8 mouse cellular contexts compared by ENCODE assay signal in genomic region chr7:126649231-126650051, GRCm38 (mm10). TPM values are rescaled to one million over a fixed set of nuclear protein-coding genes. Genes with fewer than 3 reads are reported as not detected.
DNase-seq lines count a peak whose midpoint lies in the region; ATAC-seq and TF ChIP-seq lines count a peak whose summit lies in the region.

Gene Sgf29 (plus strand): TSS chr7:126649309.

- peak; percentile 90 for TF ChIP-seq POLR2A in liver, adult 2 months (IDR thresholded peaks at IDR 0.05; ENCODE audit: extremely low read depth, insufficient read depth, low read length)
- TF ChIP-seq POLR2A in myocyte (IDR thresholded peaks at IDR 0.05; ENCODE audit: insufficient read length, low read depth): peak; percentile 98

- ATAC-seq in erythroblast, adult 5-6 weeks (replicated peaks; ENCODE audit: low FRiP score, poor library complexity, severe bottlenecking): peak; percentile 96
- ATAC-seq in heart, embryonic 11.5 days (replicated peaks; ENCODE audit: insufficient number of reproducible peaks, low FRiP score, low TSS enrichment): peak; percentile 95
- peak; percentile 98 for ATAC-seq in kidney, embryonic 16.5 days (ENCODE audit: low FRiP score, low TSS enrichment)

- H3K36me3 ChIP-seq in heart, embryonic 11.5 days (ENCODE audit: control insufficient read depth, insufficient read depth, low read length): no peaks in the 10 kb centered on the region
- H3K36me3 ChIP-seq in kidney, embryonic 16.5 days (ENCODE audit: insufficient read depth, low read length): no peaks in the 10 kb centered on the region
- no peaks in the 10 kb centered on the region for H3K36me3 ChIP-seq in liver, adult 2 months (ENCODE audit: control insufficient read depth, insufficient read depth, low read length)
- H3K36me3 ChIP-seq in myocyte (ENCODE audit: control insufficient read depth, insufficient read depth): no peaks in the 10 kb centered on the region
- 0 out of 2 replicates have a peak, but pooled peaks cover 4% of the 10 kb centered on the region for H3K36me3 ChIP-seq in splenic B cell, adult 2 months (ENCODE audit: control insufficient read depth, insufficient read depth, low read length, poor library complexity, severe bottlenecking)

- H3K4me2 ChIP-seq in heart, embryonic 11.5 days: peak within 1 kb of the TSS; percentile 77
- H3K4me2 ChIP-seq in kidney, embryonic 16.5 days (replicated peaks; ENCODE audit: low read depth, low read length): peak within 1 kb of the TSS; percentile 85
- H3K4me2 ChIP-seq in myocyte (ENCODE audit: low read depth): peak within 1 kb of the TSS; percentile 94

- H3K79me2 ChIP-seq in liver, adult 2 months (ENCODE audit: control insufficient read depth, insufficient read depth, low read length): peaks cover 5% of the 10 kb centered on the region; the same call in 1 of the 2 replicates
- H3K79me2 ChIP-seq in myocyte (ENCODE audit: control insufficient read depth, insufficient read depth): peaks cover 11% of the 10 kb centered on the region

- peak within 1 kb of the TSS; percentile 94 for H3K27ac ChIP-seq in heart, embryonic 11.5 days (ENCODE audit: low read depth, low read length)
- H3K27ac ChIP-seq in kidney, embryonic 16.5 days (ENCODE audit: low read length): peak within 1 kb of the TSS; percentile 97
- peak within 1 kb of the TSS; percentile 90 for H3K27ac ChIP-seq in liver, adult 2 months (replicated peaks; ENCODE audit: insufficient read depth, low read depth, low read length)

- no peak for TF ChIP-seq CTCF in liver, adult 2 months (IDR thresholded peaks at IDR 0.05; ENCODE audit: low read depth, low read length)

- 1% methylated on average over 57 of the region's 57 CpGs for WGBS in heart, embryonic 11.5 days (ENCODE audit: insufficient replicate concordance)
- WGBS in kidney, embryonic 16.5 days: 1% methylated on average over 57 of the region's 57 CpGs
- 1% methylated on average over 57 of the region's 57 CpGs for whole genome bisulfite sequencing in liver, adult 2 months

- no peaks in the 10 kb centered on the region for H3K9me3 ChIP-seq in heart, embryonic 11.5 days (replicated peaks; ENCODE audit: control insufficient read depth, low read length)
- H3K9me3 ChIP-seq in kidney, embryonic 16.5 days (ENCODE audit: low read length): no peaks in the 10 kb centered on the region

- H3K4me1 ChIP-seq in heart, embryonic 11.5 days (ENCODE audit: control insufficient read depth, insufficient read depth, low read length): peaks cover 7% of the 10 kb centered on the region; the same call in 1 of the 2 replicates
- peaks cover 13% of the 10 kb centered on the region for H3K4me1 ChIP-seq in kidney, embryonic 16.5 days (ENCODE audit: insufficient read depth, low read length)
- H3K4me1 ChIP-seq in liver, adult 2 months (ENCODE audit: control insufficient read depth, insufficient read depth, low read length): peaks cover 4% of the 10 kb centered on the region; the same call in 1 of the 2 replicates

- H3ac ChIP-seq in myocyte (ENCODE audit: control insufficient read depth, insufficient read length): peak within 1 kb of the TSS; percentile 28

- no peaks in the 10 kb centered on the region for H3K27me3 ChIP-seq in heart, embryonic 11.5 days (ENCODE audit: control insufficient read depth, insufficient read depth, low read length)
- no peaks in the 10 kb centered on the region for H3K27me3 ChIP-seq in kidney, embryonic 16.5 days (ENCODE audit: insufficient read depth, low read length)
- no peaks in the 10 kb centered on the region for H3K27me3 ChIP-seq in liver, adult 2 months (ENCODE audit: control insufficient read depth, insufficient read depth, low read length)
- no peaks in the 10 kb centered on the region for H3K27me3 ChIP-seq in myocyte (ENCODE audit: control insufficient read depth, insufficient read depth, insufficient read length)
- H3K27me3 ChIP-seq in splenic B cell, adult 2 months (ENCODE audit: control insufficient read depth, insufficient read depth, low read length, poor library complexity, severe bottlenecking): no peaks in the 10 kb centered on the region

- peak; percentile 94 to 96 for DNase-seq in B cell, adult 2 months
- DNase-seq in brain, adult 2 months (ENCODE audit: low read depth, low spot score): peak; percentile 98
- peak; percentile 89 for DNase-seq in liver, adult 2 months (ENCODE audit: extremely low read depth, low read depth, low spot score)
- peak; percentile 95 for DNase-seq in splenic B cell, adult 2 months (ENCODE audit: low read depth, low spot score)

- peak within 1 kb of the TSS; percentile 71 for H3K9ac ChIP-seq in heart, embryonic 11.5 days (ENCODE audit: low read depth, low read length)
- H3K9ac ChIP-seq in kidney, embryonic 16.5 days (replicated peaks; ENCODE audit: low read length): peak within 1 kb of the TSS; percentile 89
- H3K9ac ChIP-seq in liver, adult 2 months (ENCODE audit: low read depth, low read length): peak within 1 kb of the TSS; percentile 96

- peak within 1 kb of the TSS; percentile 58 for H3K4me3 ChIP-seq in heart, embryonic 11.5 days (ENCODE audit: low read depth, low read length)
- H3K4me3 ChIP-seq in kidney, embryonic 16.5 days (ENCODE audit: low read length): peak within 1 kb of the TSS; percentile 77
- peak within 1 kb of the TSS; percentile 95 for H3K4me3 ChIP-seq in liver, adult 2 months (ENCODE audit: insufficient read depth, low read depth, low read length)
- peak within 1 kb of the TSS; percentile 59 for H3K4me3 ChIP-seq in myocyte

TF ChIP-seq in myocyte, 11 proteins besides CTCF, POLR2A, EP300 and RAD21:
- TF ChIP-seq SRF (IDR thresholded peaks at IDR 0.05; ENCODE audit: control insufficient read depth, insufficient read length, low read depth) (peak; percentile 42), TCF12 (IDR thresholded peaks at IDR 0.05; ENCODE audit: insufficient read depth, poor library complexity, severe bottlenecking) (no peak), MAX (IDR thresholded peaks at IDR 0.05; ENCODE audit: low read depth) (no peak), USF1 (IDR thresholded peaks at IDR 0.05; ENCODE audit: low read depth) (no peak), TCF3 (IDR thresholded peaks at IDR 0.05; ENCODE audit: insufficient read length, low read depth) (no peak), CEBPB (IDR thresholded peaks at IDR 0.05; ENCODE audit: insufficient read depth, poor library complexity, severe bottlenecking) (no peak), MYOG (IDR thresholded peaks at IDR 0.05; ENCODE audit: control insufficient read depth in 1 of 3, insufficient read depth in 1 of 3, insufficient read length in 2 of 3, low read depth in 2 of 3) (peak in 1 of 3 experiments; percentile 26), E2F4 (IDR thresholded peaks at IDR 0.05; ENCODE audit: insufficient read depth) (peak; percentile 3), MYOD1 (IDR thresholded peaks at IDR 0.05; ENCODE audit: control insufficient read depth in 1 of 3, insufficient read length in 2 of 3, low read depth in 2 of 3) (peak in 1 of 3 experiments; percentile 2), POLR2AphosphoS2 (IDR thresholded peaks at IDR 0.05; ENCODE audit: insufficient read length, low read depth) (peak; percentile 98), REST (IDR thresholded peaks at IDR 0.05; ENCODE audit: insufficient read depth, insufficient read length) (no peak)
TF ChIP-seq in myocyte: peak in this region for 5.

RNA-seq across cellular contexts. Expression of gene Sgf29, which starts in this region (rescaled TPM):
- 33.6 and 37.9 TPM in 2 replicates for total RNA-seq in erythroblast, adult 5-6 weeks (2015; ENCODE audit: low replicate concordance)
- 6.8 and 17.6 TPM in 2 replicates for total RNA-seq in erythroblast, adult 5-6 weeks (2017; ENCODE audit: low replicate concordance)
- 24.7 and 28.9 TPM in 2 replicates for polyA plus RNA-seq in heart, embryonic 11.5 days (2014; fragmentation: Nextera tagmentation; extraction: Ambion mirVana)
- polyA plus RNA-seq in kidney, embryonic 16.5 days (2015; fragmentation: Nextera tagmentation; extraction: Ambion mirVana): 50.7 and 57.2 TPM in 2 replicates
- total RNA-seq in liver, adult 2 months (2014; rRNA removed): 7.7 and 10.7 TPM in 2 replicates
- 34.7 and 54.2 TPM in 2 replicates for polyA plus RNA-seq in liver, adult 2 months (2012; rRNA removed)
- 35.3 TPM for polyA plus RNA-seq in myocyte (2012; fragmentation: generic; extraction: Trizol)

Comparison
In these comparisons a context has a peak if more than half of its experiments do, and no peak if none do; other contexts are left out.
1. Peak in every context shown above with its lines: DNase-seq, ATAC-seq, H3K4me3 ChIP-seq and H3K27ac ChIP-seq.